Mouse (Mus musculus) spleen, postnatal 4 days (tissue): ENCODE results near the gene Ugt3a2.

ENCODE experiments used
- DNase-seq, 2 experiments: peaks; one replicate each; pipeline ENCODE4 v3.0.0; 2022; ENCODE audit warnings: low spot score in 2 of 2

Ugt3a2 gene

GRCm38 (mm10) chr15:9335341-9335740, at the start of gene Ugt3a2:
TSS of gene Ugt3a2 (plus strand) at chr15:9335550.
- DNase-seq, result no peak

- DNase-seq, result no peak
Measured at GRCm38 (mm10) chr15:9289660-9290059, 45.7 kb upstream of the Ugt3a2 start.

DNA sequence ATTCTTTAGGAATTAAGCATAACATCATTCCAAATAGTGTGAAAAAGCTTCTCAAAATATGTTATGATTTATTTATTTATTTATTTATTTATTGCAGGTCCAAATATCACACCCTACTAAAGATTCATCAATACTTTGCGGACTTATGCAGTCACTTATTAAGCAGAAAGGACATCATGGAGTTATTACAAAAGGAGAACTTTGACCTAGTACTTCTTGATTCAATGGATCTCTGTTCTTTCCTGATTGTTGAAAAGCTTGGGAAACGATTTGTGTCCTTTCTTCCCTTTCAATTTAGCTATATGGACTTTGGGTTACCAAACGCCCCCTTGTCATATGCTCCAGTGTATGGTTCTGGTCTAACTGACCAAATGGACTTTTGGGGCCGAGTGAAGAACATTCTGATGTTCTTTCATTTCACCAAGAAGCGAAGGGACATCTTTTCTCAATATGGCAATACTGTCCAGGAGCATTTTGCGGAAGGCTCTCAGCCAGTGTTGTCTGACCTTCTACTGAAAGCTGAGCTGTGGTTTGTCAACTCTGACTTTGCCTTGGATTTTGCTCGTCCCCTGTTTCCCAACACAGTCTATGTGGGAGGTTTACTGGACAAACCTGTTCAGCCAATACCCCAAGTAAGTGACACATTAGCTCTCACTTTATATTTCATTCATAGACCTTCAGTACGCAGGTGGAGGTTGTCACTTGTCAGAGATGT, 29.2 kb upstream of the Ugt3a2 start:
- no peak for DNase-seq

- no peak for DNase-seq
Measured at GRCm38 (mm10) chr15:9334596-9334995, 754 bp upstream of the Ugt3a2 start.

- no peak for DNase-seq
Measured at GRCm38 (mm10) chr15:9336616-9337015, 1.3 kb downstream of the Ugt3a2 start.

GRCm38 (mm10) chr15:9337021-9337420, 1.7 kb downstream of the Ugt3a2 start:
- DNase-seq, result no peak

DNA sequence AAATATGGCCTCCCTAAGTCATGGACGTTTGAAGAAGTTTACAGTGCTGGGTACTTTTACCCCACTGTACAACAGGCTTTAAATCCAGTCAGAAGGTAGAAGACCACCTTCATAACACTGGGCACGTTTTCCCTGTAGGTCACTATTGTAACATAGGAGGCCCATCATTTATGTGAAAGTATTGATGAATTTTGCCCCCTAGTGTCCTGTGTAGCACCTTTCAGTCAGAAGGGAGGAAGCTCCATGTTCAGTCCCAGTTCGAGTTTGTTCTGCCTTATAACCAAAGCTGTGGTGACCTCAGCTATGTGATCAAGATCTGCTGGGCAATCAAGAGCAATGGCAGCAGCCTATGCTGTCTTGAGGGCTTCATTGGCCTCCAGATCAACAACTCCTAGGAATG, 13.4 kb downstream of the Ugt3a2 start:
- no peak for DNase-seq

- no peak for DNase-seq
Measured at GRCm38 (mm10) chr15:9362801-9363200, 27.5 kb downstream of the Ugt3a2 start.

DNA sequence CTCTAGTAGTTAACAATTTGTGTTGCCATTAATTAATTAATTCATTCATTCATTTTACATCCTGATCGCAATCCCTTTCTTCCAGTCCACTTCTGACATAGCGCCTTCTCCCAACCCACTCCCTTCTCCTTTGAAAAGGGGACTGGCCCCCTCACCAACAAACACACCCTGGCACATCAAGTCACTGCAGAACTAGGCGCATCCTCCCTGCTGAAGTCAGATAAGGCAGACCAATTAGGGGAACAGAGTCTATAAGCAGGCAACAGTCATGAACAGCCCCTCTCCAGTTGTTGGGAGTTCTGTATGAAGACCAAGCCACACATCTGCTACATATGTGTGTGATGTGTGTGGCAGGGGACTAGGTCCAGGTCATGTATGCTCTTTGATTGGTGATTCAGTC, 33.4 kb downstream of the Ugt3a2 start:
- no peak for DNase-seq

DNA sequence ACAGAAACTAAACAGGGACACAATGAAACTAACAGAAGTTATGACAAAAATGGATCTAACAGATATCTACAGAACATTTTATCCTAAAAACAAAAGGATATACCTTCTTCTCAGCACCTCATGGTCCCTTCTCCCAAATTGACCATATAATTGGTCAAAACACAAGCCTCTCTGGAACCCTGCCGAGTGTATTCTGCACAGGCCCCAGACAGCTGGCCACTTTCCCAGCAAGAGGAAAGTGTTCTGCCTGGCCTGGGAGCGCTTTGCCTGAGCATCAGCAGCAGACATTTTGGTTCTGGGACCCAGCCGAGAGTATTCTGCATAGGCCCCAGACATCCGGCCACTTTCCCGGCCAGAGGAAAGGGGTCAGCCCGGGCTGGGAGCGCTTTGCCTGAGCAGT, 40.9 kb downstream of the Ugt3a2 start:
- DNase-seq, result no peak

DNA sequence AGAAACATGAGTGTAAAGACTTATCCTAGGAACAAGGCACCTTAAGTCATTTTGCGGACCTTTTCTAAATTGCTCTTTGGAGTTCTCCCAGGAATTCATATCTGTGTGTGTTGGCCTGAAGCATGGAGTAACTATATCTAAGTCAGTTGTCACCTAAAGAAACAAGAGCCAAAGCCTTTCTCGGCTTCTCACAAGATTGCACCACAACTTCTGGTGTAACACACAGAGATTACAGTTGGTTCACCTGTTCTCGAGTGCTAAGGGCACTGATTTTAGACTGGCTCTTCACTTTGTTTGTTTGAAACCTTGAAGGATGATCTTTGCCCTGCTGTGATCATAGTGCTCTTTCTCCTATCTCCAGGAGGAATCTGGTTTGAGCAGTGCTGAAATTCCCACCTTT, 74.1 kb downstream of the Ugt3a2 start:
- DNase-seq, result no peak
